Mouse (Mus musculus) spleen, postnatal 36 days (tissue): ENCODE results near the gene Klf11.
"Not testable (repeated sequence)": the region's sequence is repeated elsewhere in the genome, so short reads cannot be mapped to it uniquely, and the experiment has no call there.

ENCODE experiments used
- DNase-seq, 2 experiments: peaks; one replicate each; pipeline ENCODE4 v3.0.0; 2022; ENCODE audit warnings: low spot score in 2 of 2, mixed read lengths in 1 of 2

Klf11 gene

DNA sequence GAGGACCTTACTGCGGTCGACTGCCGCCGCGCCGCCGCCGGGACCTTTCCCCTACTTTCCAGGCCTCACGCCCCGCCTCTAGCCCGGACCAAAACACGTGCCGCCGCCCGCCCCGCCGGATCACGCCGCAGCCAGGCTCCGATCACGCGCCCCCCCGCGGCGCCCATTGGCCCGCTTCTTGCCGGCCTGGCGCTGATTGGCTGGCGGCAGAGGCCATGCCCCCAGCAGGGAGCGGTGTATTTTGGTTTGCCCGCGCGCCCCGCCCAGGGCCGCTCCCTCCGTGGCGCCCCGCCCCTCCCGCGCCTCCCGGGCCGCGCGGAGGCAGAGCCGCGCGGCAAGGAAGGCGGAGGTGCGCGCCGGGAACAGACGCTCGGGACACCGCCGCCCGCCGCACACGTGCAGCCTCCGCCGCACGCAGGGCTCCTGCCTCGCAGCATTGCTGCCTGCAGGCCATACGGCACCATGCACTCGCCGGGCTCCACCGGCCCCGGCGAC, at the start of gene Klf11:
Klf11 (plus strand) TSS at position 212 of the 495 bp plus-strand sequence.
- peak; percentile 96 to 97 for DNase-seq

DNA sequence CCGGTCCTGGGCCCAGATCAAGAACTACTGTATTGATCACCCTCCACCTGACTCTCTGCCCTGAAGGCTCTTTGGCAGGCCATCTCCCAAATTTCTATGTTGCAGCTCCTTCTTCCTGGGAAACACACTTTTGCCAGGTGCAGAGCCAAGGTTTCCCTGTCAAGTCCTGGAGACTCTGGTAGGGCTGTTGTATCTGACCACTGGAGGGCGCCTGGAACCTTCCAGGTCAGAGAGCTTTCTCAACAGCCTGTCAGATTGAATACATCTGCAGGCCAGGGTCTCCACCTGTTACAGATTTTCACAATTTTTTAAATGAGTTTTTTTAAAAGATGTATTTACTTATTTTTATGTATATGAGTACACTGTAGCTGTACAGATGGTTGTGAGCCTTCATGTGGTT, 47.8 kb upstream of the Klf11 start:
- peak; percentile 45 to 55 for DNase-seq

GRCm38 (mm10) chr12:24606166-24606565, 44.9 kb upstream of the Klf11 start:
- DNase-seq = no peak

- DNase-seq = no peak
Measured at GRCm38 (mm10) chr12:24612591-24612990, 38.5 kb upstream of the Klf11 start.

GRCm38 (mm10) chr12:24614452-24615075, 36.5 kb upstream of the Klf11 start:
- DNase-seq = no peak

DNA sequence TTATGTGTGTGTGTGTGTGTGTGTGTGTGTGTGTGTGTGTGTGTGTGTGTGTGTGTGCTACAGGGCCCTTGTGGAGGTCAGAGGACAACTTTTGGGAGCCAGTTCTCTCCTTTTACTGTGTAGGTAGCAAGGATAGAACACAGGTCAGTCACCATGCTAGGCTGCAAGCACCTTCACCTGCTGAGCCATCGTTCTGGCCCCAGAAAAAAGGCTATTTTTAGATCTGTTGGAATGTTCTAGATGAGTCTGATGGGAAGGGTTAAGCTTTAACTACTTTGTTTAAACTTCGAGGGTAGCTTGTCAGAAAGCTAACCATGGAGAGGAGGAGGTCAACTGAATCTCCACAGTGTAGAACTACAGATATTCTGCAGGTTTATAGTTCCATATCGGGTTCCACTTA, 35.9 kb upstream of the Klf11 start:
- DNase-seq = no peak

GRCm38 (mm10) chr12:24619436-24619835, 31.6 kb upstream of the Klf11 start:
- no peak for DNase-seq

DNA sequence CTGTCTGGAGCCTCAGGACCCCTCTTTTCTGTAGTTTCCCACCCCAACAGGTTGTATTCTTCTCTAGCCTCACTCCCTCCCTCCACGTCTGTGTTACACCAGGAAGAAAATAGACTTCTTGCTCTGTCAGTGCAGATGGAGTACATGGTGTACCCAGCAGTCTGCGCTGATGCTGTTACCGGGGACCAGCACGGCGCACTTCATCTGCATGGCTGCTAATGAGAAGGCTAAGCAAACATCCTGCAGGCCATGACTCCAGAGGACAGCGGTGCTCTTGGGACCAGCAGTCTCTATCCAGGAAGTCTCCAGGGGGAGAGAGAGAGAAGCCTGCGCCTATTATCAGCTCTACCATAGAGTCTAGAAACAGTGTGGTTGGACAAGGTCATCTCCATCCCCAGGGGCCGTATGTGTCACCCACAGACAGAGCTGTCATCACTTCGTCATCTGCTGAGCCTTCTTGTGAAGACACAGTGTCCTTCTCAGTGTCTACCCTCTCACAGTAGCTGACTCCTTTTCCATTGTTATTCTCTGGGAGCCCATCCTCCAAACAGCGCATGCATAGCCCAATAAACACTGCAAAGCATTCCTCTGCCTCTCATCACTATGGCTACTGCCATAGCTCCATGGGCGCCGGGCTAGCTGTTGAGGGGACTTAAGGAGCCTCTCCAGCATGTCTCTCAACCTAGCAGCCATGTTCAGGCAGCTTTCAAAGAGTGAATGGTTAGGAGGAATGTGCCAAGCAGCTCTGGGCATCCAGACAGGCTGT, 27.4 kb upstream of the Klf11 start:
- DNase-seq = no peak

GRCm38 (mm10) chr12:24626401-24626800, 24.7 kb upstream of the Klf11 start:
- no peak for DNase-seq

DNA sequence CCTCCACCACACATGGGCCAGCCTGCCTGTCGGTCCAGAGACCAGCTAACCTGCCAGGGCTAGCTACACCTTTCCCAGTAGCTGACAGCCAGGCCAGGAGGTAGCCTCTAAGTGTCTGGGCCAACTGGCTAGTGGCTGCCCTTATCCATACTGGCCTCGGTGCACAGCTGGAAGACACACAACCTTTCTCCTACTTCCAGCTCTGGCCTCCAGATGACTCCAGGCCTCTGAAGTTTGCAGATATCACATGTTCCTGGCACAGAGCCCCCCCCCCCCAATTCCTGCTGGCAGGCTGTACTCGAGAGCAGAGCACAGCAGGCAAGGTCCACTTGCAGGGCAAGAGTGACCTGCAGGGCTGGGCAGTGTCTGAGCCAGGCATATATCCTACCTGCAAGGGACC, 23.9 kb upstream of the Klf11 start:
- DNase-seq = no peak

- DNase-seq = peak; percentile 47 to 61
Measured at GRCm38 (mm10) chr12:24630220-24630619, 20.9 kb upstream of the Klf11 start.

GRCm38 (mm10) chr12:24632404-24632803, 18.7 kb upstream of the Klf11 start:
- DNase-seq = no peak

GRCm38 (mm10) chr12:24633753-24634191, 17.3 kb upstream of the Klf11 start:
- peak; percentile 59 to 68 for DNase-seq

DNA sequence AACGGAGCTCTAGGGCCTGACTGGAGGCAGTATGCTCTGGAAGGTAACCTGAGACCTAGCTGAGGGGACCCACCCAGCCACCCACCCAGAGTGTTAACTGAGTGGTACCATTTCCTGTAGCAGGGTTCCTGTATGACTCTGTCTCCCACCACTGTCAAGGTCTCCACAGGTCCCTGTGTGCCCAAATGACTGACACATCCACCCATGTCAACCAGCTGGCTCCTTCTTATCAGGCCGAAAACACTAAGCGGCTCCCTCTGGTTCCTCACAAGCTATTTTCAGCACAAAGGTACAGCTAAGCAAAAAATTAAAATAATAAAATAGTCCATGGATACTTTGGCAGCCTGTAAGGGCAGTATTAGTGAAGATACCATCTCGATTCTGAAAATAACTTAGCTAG, 16.9 kb upstream of the Klf11 start:
- DNase-seq = no peak

- no peak for DNase-seq
Measured at GRCm38 (mm10) chr12:24634648-24635047, 16.4 kb upstream of the Klf11 start.

- not testable (repeated sequence) for DNase-seq
Measured at GRCm38 (mm10) chr12:24638787-24639186, 12.3 kb upstream of the Klf11 start.

DNA sequence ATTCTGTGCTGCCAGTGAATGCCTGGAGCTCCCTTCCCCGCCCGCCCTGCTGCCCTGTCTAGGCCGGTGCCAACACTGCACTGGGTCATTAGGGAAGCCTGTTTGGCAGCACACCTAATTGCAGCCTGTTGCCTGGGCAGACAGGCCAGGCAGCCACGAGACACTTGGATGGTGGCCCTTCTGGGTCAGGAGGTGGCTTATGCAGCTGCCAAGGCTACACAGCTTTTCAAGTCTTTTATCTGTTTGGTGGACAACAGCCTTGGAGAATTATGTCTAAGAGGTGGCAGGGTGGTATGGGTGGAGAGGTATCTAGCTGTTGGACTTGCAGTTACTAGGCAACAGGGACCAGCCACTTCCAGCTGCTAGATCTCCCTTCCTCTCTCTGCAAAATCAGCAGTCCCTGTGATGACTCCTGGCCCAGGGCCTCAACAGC, 8.7 kb upstream of the Klf11 start:
- no peak for DNase-seq

DNA sequence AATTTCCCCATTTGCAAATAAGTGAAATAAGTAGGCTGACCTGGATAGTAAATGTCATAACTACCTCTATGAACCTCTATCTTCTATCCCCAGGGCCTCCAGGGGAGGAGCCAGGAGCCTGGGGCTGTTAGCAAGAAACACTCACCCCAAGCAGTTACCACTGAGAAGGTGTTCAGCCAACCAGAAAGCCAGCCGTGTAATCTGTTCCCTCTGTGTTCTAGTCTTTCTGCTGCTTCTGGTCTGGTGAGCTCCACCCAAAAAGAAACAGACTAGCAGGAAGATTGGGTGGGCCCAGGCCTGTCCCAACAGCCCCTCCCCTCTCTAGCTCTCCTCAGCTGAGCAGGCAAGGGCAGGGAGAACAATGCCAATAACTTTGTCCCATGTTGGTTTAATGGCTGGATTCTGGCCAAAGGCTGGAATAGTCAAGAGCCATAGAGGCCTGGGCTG, 6.9 kb upstream of the Klf11 start:
- DNase-seq = peak; percentile 67 to 69

GRCm38 (mm10) chr12:24645901-24646300, 5.2 kb upstream of the Klf11 start:
- DNase-seq = peak; percentile 22 to 56

- no peak for DNase-seq
Measured at GRCm38 (mm10) chr12:24648094-24648493, 3.0 kb upstream of the Klf11 start.

DNA sequence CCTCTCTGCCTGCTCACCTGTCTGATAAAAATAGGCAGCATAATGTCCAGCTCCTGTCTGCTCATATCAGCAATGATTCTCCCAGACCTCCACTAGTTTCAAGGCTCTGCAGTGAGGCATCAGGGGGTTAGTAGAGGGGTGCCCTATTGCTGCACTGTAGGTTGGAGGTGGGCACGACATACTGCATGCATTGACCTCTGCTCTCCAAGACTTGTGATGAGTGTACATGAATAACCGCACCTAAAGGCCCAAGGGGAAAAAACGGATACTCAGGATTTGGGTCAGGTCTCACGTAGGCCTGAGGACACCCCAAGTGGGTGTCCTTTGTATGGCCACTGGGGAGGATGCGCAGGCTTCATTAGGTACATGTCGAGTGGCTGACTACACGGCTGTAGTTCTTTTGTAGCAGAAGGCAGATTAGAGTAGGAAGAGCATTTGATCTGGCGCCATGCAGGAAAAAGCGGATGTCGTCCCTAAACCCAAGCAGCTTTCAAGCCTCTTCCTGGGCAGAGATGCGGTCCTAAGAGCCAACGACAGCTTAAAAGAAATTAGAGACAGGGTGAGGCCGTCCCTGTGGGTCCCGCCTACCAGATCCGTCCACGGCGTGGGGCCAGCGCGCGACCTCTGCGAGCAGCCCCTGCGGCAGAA, 535 bp upstream of the Klf11 start:
- DNase-seq = peak in 1 of 2 experiments; percentile 22

- DNase-seq = peak; percentile 91 to 96
Measured at GRCm38 (mm10) chr12:24651642-24652342, 718 bp downstream of the Klf11 start.
